Comparison of ENCODE assay signal across 22 mouse cellular contexts in the genomic region with DNA sequence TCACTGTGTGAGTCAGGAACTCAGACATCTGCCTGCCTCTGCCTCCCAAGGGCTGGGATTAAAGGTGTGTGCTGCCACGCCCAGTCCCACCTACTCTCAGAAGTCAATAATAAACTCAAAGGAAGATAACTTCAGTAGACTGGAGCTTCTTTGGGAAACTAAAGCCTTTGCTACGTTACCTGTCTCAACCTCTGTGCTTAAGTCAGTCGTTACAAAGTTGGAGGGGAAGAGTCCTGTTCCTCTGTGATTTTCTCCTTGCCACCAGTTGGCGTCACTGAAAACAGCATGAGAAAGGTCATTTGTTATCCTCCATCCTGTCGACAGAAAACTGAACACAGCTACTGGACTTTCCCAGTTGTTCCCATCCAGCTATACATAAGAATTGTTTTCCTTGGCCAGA. TPM values are rescaled to one million over a fixed set of nuclear protein-coding genes. Genes with fewer than 3 reads are reported as not detected.
DNase-seq lines count a peak whose midpoint lies in the region; ATAC-seq lines count a peak whose summit lies in the region.
"Had no signal": no experiment of that assay in that cellular context is flagged by ENCODE, and none has a peak within 500 bp of the region (broad histone marks: within the 10 kb centered on the region; RNA-seq: fewer than 3 reads in every experiment).

No protein-coding gene starts in this region.

- no peak overlapping the region for H3K4me2 ChIP-seq in midbrain, embryonic 11.5 days
- no peak overlapping the region for H3K4me2 ChIP-seq in midbrain, embryonic 14.5 days (ENCODE audit: low read length)

- H3K9ac ChIP-seq in midbrain, embryonic 11.5 days (ENCODE audit: low read length): no peak overlapping the region
- H3K9ac ChIP-seq in midbrain, embryonic 14.5 days (replicated peaks; ENCODE audit: low read length): no peak overlapping the region

- no peaks in the 10 kb centered on the region for H3K27me3 ChIP-seq in heart, embryonic 10.5 days (ENCODE audit: insufficient read depth, poor library complexity, severe bottlenecking)
- no peaks in the 10 kb centered on the region for H3K27me3 ChIP-seq in midbrain, embryonic 11.5 days (ENCODE audit: control insufficient read depth, insufficient read depth, low read length)
- no peaks in the 10 kb centered on the region for H3K27me3 ChIP-seq in midbrain, embryonic 14.5 days (ENCODE audit: control insufficient read depth, insufficient read depth, low read length)
- H3K27me3 ChIP-seq: CH12.LX, Patski had no signal

- intact Hi-C loops in heart, postnatal 10 days (cut with DNase I): no loop called here

- WGBS in heart, embryonic 10.5 days: 89% methylated on average over 5 of the region's 5 CpGs
- WGBS in midbrain, embryonic 11.5 days: 94% methylated on average over 5 of the region's 5 CpGs
- 95% methylated on average over 5 of the region's 5 CpGs for WGBS in midbrain, embryonic 14.5 days

- DNase-seq in heart, adult 11 months: peak; percentile 61
- DNase-seq in heart, postnatal 4 days: no peak
- peak; percentile 13 for DNase-seq in heart, embryonic 10.5 days (ENCODE audit: low spot score)
- no peak for DNase-seq in heart, postnatal 10 days
- peak; percentile 54 for DNase-seq in midbrain, embryonic 11.5 days (ENCODE audit: low spot score, missing footprints)
- no peak for DNase-seq in midbrain, embryonic 14.5 days
- DNase-seq: adrenal gland, adult 2 months; adrenal gland, adult 8-10 months; adrenal gland, postnatal 10 days; adrenal gland, postnatal 14 days; adrenal gland, postnatal 25 days; adrenal gland, postnatal 36 days; B cell, adult 2 months; cerebellum, adult 11 months; cerebellum, adult 11-12 months; cerebellum, adult 18-20 months had no signal

- peaks cover 46% of the 10 kb centered on the region for H3K36me3 ChIP-seq in heart, embryonic 10.5 days
- H3K36me3 ChIP-seq in midbrain, embryonic 11.5 days (ENCODE audit: control insufficient read depth, insufficient read depth, low read length): peaks cover under 1% of the 10 kb centered on the region
- H3K36me3 ChIP-seq in midbrain, embryonic 14.5 days (ENCODE audit: control insufficient read depth, insufficient read depth, low read length): peaks cover 44% of the 10 kb centered on the region

- H3K4me3 ChIP-seq in heart, embryonic 10.5 days: no peak overlapping the region
- H3K4me3 ChIP-seq in midbrain, embryonic 11.5 days (ENCODE audit: low read depth, low read length): no peak overlapping the region
- no peak overlapping the region for H3K4me3 ChIP-seq in midbrain, embryonic 14.5 days (replicated peaks; ENCODE audit: low read depth, low read length)

- no peaks in the 10 kb centered on the region for H3K4me1 ChIP-seq in heart, embryonic 10.5 days
- H3K4me1 ChIP-seq in midbrain, embryonic 11.5 days (ENCODE audit: control insufficient read depth, insufficient read depth, low read length): no peaks in the 10 kb centered on the region
- no peaks in the 10 kb centered on the region for H3K4me1 ChIP-seq in midbrain, embryonic 14.5 days (ENCODE audit: control insufficient read depth, insufficient read depth, low read length)

- no peak overlapping the region for H3K27ac ChIP-seq in heart, embryonic 10.5 days
- H3K27ac ChIP-seq in midbrain, embryonic 11.5 days (ENCODE audit: low read depth, low read length): no peak overlapping the region
- H3K27ac ChIP-seq in midbrain, embryonic 14.5 days (replicated peaks; ENCODE audit: low read depth, low read length): no peak overlapping the region

- no peaks in the 10 kb centered on the region for H3K9me3 ChIP-seq in heart, embryonic 10.5 days
- H3K9me3 ChIP-seq in midbrain, embryonic 11.5 days (ENCODE audit: control insufficient read depth, low read length): no peaks in the 10 kb centered on the region
- no peaks in the 10 kb centered on the region for H3K9me3 ChIP-seq in midbrain, embryonic 14.5 days (ENCODE audit: control insufficient read depth, low read length)
- H3K9me3 ChIP-seq: G1E had no signal

- no peak for ATAC-seq in midbrain, embryonic 11.5 days (ENCODE audit: low FRiP score)
- no peak for ATAC-seq in midbrain, embryonic 14.5 days (ENCODE audit: low FRiP score, low TSS enrichment)
- ATAC-seq: activated CD4-positive, CD25-positive, alpha-beta regulatory T cell, adult 4 months; CD4-positive, CD25-positive, alpha-beta regulatory T cell, adult 4 months; Patski had no signal

RNA-seq across cellular contexts. Expression of gene Stam2, which starts 32.7 kb away (rescaled TPM):
- total RNA-seq in heart, postnatal 4 days (2021): 10 to 100 TPM; 31.3 to 32.4 TPM
- 30.5 and 35.2 TPM in 2 replicates for polyA plus RNA-seq in heart, embryonic 10.5 days (2016; fragmentation: Nextera tagmentation; extraction: Ambion mirVana)
- 10 to 100 TPM; 27.5 to 31.6 TPM for total RNA-seq in heart, postnatal 10 days (2021)
- 44.4 and 45.9 TPM in 2 replicates for polyA plus RNA-seq in midbrain, embryonic 11.5 days (2014; fragmentation: Nextera tagmentation; extraction: Ambion mirVana)
- polyA plus RNA-seq in midbrain, embryonic 14.5 days (2014; fragmentation: Nextera tagmentation; extraction: Ambion mirVana): 38.6 and 50.0 TPM in 2 replicates

RNA-seq across cellular contexts. Expression of gene Cacnb4, which starts 32.8 kb away (rescaled TPM):
- total RNA-seq in heart, postnatal 4 days (2021): 1 to 10 TPM in 1 of 2 experiments, under 1 TPM in 1; 0.72 to 1.0 TPM
- polyA plus RNA-seq in heart, embryonic 10.5 days (2016; fragmentation: Nextera tagmentation; extraction: Ambion mirVana): 0.29 and 0.36 TPM in 2 replicates
- under 1 TPM; 0.74 to 0.96 TPM for total RNA-seq in heart, postnatal 10 days (2021)
- polyA plus RNA-seq in midbrain, embryonic 11.5 days (2014; fragmentation: Nextera tagmentation; extraction: Ambion mirVana): 2.8 and 3.3 TPM in 2 replicates
- 16.3 and 18.0 TPM in 2 replicates for polyA plus RNA-seq in midbrain, embryonic 14.5 days (2014; fragmentation: Nextera tagmentation; extraction: Ambion mirVana)
- total RNA-seq: MEL had no signal
- polyA plus RNA-seq: adrenal gland, adult 2 months had no signal

Comparison
In these comparisons a context has a peak if more than half of its experiments do, and no peak if none do; other contexts are left out.
1. DNase-seq: peak in heart, adult 11 months (single experiment), heart, embryonic 10.5 days (single experiment) and midbrain, embryonic 11.5 days (single experiment); none in heart, postnatal 4 days (single experiment), heart, postnatal 10 days (0 of 2) and midbrain, embryonic 14.5 days (single experiment).